Mouse (Mus musculus): ENCODE data around the gene Atf7ip.

DNA sequence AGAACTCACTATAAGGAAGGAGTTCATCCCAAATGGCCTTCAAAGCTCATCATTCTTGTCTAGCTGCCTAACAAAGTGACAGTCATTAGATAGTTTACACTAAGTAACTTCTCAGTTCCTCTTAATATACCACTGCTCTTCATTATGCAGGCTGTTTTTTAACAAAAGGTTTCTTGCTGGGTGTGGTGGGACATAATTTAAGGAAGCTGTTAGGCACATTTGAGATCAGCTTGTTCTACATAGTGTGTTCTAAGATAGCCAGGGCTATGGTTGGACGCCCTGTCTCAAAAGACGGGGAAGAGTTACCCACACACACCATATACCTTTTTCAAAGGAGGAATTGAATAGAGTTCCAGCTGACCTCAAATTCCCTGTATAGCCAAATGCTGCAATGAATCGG is 21.9 kb upstream of the Atf7ip start:
- TF ChIP-seq POLR2A (IDR thresholded peaks at IDR 0.05; ENCODE audit: low read depth, low read length), result no peak
- TF ChIP-seq CTCF (IDR thresholded peaks at IDR 0.05; ENCODE audit: borderline replicate concordance, insufficient read depth, low read length), result no peak
